Mouse (Mus musculus): ENCODE results near the gene Prrc2a. TPM values are rescaled to one million over a fixed set of nuclear protein-coding genes. Genes with fewer than 3 reads are reported as not detected.

Prrc2a gene
- polyA plus RNA-seq, 2 experiments: 192 to 404 TPM

GRCm38 (mm10) chr17:35194844-35195630 is 30.3 kb upstream of the Prrc2a start:
- H3K4me2 ChIP-seq (replicated peaks; ENCODE audit: low read depth, low read length, severe bottlenecking): peak overlapping the region; percentile 62
- H3K4me1 ChIP-seq (ENCODE audit: control insufficient read depth, insufficient read depth, low read length): peaks cover 4% of the 10 kb centered on the region; the same call in 1 of the 2 replicates
- H3K9ac ChIP-seq (ENCODE audit: low read depth, low read length, severe bottlenecking): peak overlapping the region; percentile 40; the same call in 1 of the 2 replicates
- no peak for DNase-seq (ENCODE audit: low spot score)
- WGBS: 40% methylated on average over 18 of the region's 19 CpGs
- H3K9me3 ChIP-seq (ENCODE audit: control insufficient read depth, low read length): no peaks in the 10 kb centered on the region
- TF ChIP-seq POLR2A (IDR thresholded peaks at IDR 0.05; ENCODE audit: borderline replicate concordance, extremely low read depth, insufficient read depth, insufficient read length): no peak
- ATAC-seq (ENCODE audit: low FRiP score, low read depth): no peak
- H3K36me3 ChIP-seq (ENCODE audit: control insufficient read depth, insufficient read depth, low read length): no peaks in the 10 kb centered on the region
- H3K27ac ChIP-seq (replicated peaks; ENCODE audit: low read depth, low read length): no peak overlapping the region
- H3K27me3 ChIP-seq (ENCODE audit: control insufficient read depth, insufficient read depth, low read length): peaks cover 21% of the 10 kb centered on the region
- H3K4me3 ChIP-seq (replicated peaks; ENCODE audit: low read length): peak overlapping the region; percentile 40

DNA sequence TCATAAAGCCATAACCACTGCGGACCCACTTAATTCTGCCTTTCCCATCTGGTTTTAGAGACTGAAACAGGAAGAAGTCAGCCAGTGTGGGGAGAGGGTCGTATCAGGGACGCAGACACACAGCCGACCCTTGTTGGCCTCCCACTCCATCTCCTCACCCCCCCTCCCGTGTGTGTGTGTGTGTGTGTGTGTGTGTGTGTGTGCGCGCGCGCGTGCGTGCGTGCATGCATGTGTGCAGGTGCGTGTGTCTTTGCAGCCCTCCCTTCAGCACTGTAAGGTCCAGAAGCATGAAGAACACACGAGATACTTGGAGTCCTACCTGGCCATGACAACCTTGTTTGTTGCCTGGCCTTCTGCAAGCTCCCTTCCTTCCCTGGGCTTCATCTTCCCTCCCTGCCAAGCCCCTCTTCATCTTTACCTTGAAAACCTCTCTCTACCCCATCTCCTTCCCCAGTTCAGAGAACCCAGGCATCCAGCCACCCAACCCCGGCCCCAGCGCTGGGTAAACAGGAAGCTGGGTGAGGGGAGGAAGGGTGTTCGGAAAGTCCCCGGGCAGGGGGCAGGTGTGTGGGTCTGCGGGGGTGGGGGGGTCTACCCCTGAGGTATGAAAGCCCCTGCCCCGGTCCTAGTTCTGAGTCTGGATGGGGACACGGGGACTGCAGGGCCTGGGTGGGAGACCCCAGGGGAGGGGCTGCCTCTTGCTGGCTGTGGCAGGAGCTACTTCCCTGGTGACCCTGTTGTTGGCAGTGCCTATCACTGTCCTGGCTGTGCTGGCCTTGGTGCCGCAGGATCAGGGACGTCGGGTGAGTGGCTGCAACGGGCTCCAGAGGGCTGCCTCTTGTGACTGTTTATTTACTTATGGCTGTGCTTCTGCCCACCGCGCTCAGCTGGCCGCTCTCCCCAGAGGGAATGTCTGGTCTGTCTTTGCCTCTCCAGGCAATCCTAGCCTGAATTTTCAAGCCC is 29.5 kb upstream of the Prrc2a start, which contains the start of gene Ltb:
TSS of gene Ltb (plus strand) at position 559 of the 963 bp plus-strand sequence.
- Histone ChIP-seq H3K4me1 (ENCODE audit: control insufficient read depth, insufficient read depth, low read length) (peaks cover 4% of the 10 kb centered on the region; the same call in 1 of the 2 replicates), H3K9me3 (ENCODE audit: control insufficient read depth, low read length) (no peaks in the 10 kb centered on the region), H3K27me3 (ENCODE audit: control insufficient read depth, insufficient read depth, low read length) (peaks cover 21% of the 10 kb centered on the region), H3K36me3 (ENCODE audit: control insufficient read depth, insufficient read depth, low read length) (no peaks in the 10 kb centered on the region), H3K4me3 (replicated peaks; ENCODE audit: low read length) (peak within 1 kb of the TSS; percentile 40), H3K9ac (ENCODE audit: low read depth, low read length, severe bottlenecking) (no peak within 1 kb of the TSS), H3K27ac (replicated peaks; ENCODE audit: low read depth, low read length) (no peak within 1 kb of the TSS), H3K4me2 (replicated peaks; ENCODE audit: low read depth, low read length, severe bottlenecking) (peak within 1 kb of the TSS; percentile 62)
- no peak for ATAC-seq (ENCODE audit: low FRiP score, low read depth)
- no peak for DNase-seq (ENCODE audit: low spot score)
- WGBS: 59% methylated on average over 27 of the region's 28 CpGs
- no peak for TF ChIP-seq POLR2A (IDR thresholded peaks at IDR 0.05; ENCODE audit: borderline replicate concordance, extremely low read depth, insufficient read depth, insufficient read length)

- Histone ChIP-seq H3K36me3 (ENCODE audit: control insufficient read depth, insufficient read depth, low read length) (no peaks in the 10 kb centered on the region), H3K9me3 (ENCODE audit: control insufficient read depth, low read length) (no peaks in the 10 kb centered on the region), H3K27me3 (ENCODE audit: control insufficient read depth, insufficient read depth, low read length) (peaks cover 21% of the 10 kb centered on the region), H3K27ac (replicated peaks; ENCODE audit: low read depth, low read length) (no peak overlapping the region), H3K9ac (ENCODE audit: low read depth, low read length, severe bottlenecking) (no peak overlapping the region), H3K4me3 (replicated peaks; ENCODE audit: low read length) (no peak overlapping the region), H3K4me1 (ENCODE audit: control insufficient read depth, insufficient read depth, low read length) (peaks cover 4% of the 10 kb centered on the region; the same call in 1 of the 2 replicates), H3K4me2 (replicated peaks; ENCODE audit: low read depth, low read length, severe bottlenecking) (no peak overlapping the region)
- no peak for DNase-seq (ENCODE audit: low spot score)
- WGBS: 86% methylated on average over 5 of the region's 5 CpGs
- TF ChIP-seq POLR2A (IDR thresholded peaks at IDR 0.05; ENCODE audit: borderline replicate concordance, extremely low read depth, insufficient read depth, insufficient read length): no peak
- ATAC-seq (ENCODE audit: low FRiP score, low read depth): no peak
Measured at GRCm38 (mm10) chr17:35192924-35193323, 28.2 kb upstream of the Prrc2a start.

GRCm38 (mm10) chr17:35191723-35192122 is 27.0 kb upstream of the Prrc2a start:
- no peak for ATAC-seq (ENCODE audit: low FRiP score, low read depth)
- TF ChIP-seq POLR2A (IDR thresholded peaks at IDR 0.05; ENCODE audit: borderline replicate concordance, extremely low read depth, insufficient read depth, insufficient read length): no peak
- no peak overlapping the region for H3K4me3 ChIP-seq (replicated peaks; ENCODE audit: low read length)
- DNase-seq (ENCODE audit: low spot score): no peak
- no peak overlapping the region for H3K4me2 ChIP-seq (replicated peaks; ENCODE audit: low read depth, low read length, severe bottlenecking)
- H3K27ac ChIP-seq (replicated peaks; ENCODE audit: low read depth, low read length): no peak overlapping the region
- H3K27me3 ChIP-seq (ENCODE audit: control insufficient read depth, insufficient read depth, low read length): peaks cover 21% of the 10 kb centered on the region
- H3K9me3 ChIP-seq (ENCODE audit: control insufficient read depth, low read length): no peaks in the 10 kb centered on the region
- no peak overlapping the region for H3K9ac ChIP-seq (ENCODE audit: low read depth, low read length, severe bottlenecking)
- H3K4me1 ChIP-seq (ENCODE audit: control insufficient read depth, insufficient read depth, low read length): peaks cover 5% of the 10 kb centered on the region; the same call in 1 of the 2 replicates
- 66% methylated on average over 2 of the region's 2 CpGs for WGBS
- H3K36me3 ChIP-seq (ENCODE audit: control insufficient read depth, insufficient read depth, low read length): no peaks in the 10 kb centered on the region

DNA sequence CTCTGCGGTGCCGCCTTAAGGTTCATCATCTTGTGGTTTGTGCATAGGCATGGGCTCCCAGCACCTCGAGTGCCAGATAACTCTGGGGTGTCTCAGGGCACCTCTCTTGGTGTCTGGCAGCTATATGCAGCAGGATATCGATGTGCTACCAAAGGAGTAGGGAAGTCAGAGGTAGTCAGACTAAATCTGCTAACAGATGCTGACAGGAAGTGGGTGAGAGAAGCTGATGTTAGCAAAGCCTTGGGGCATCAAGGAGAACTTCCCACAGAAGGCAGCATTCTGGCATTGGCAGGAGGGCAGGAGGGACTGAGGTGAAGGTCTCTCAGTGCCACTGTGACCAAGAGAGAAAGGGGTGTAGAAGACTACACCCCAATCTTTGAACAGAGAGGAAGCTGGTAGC is 25.4 kb upstream of the Prrc2a start:
- Histone ChIP-seq H3K27me3 (ENCODE audit: control insufficient read depth, insufficient read depth, low read length) (peaks cover 5% of the 10 kb centered on the region; the same call in 1 of the 2 replicates), H3K36me3 (ENCODE audit: control insufficient read depth, insufficient read depth, low read length) (no peaks in the 10 kb centered on the region), H3K4me3 (replicated peaks; ENCODE audit: low read length) (no peak overlapping the region), H3K9me3 (ENCODE audit: control insufficient read depth, low read length) (no peaks in the 10 kb centered on the region), H3K9ac (ENCODE audit: low read depth, low read length, severe bottlenecking) (no peak overlapping the region), H3K27ac (replicated peaks; ENCODE audit: low read depth, low read length) (no peak overlapping the region), H3K4me1 (ENCODE audit: control insufficient read depth, insufficient read depth, low read length) (peaks cover 8% of the 10 kb centered on the region), H3K4me2 (replicated peaks; ENCODE audit: low read depth, low read length, severe bottlenecking) (no peak overlapping the region)
- 73% methylated on average over 4 of the region's 4 CpGs for WGBS
- DNase-seq (ENCODE audit: low spot score) (no peak), ATAC-seq (ENCODE audit: low FRiP score, low read depth) (no peak)
- no peak for TF ChIP-seq POLR2A (IDR thresholded peaks at IDR 0.05; ENCODE audit: borderline replicate concordance, extremely low read depth, insufficient read depth, insufficient read length)
